Mouse (Mus musculus) G1E (cell line): ENCODE results near the gene Cct6b.

Experiments used
- CTCF ChIP-seq: IDR thresholded peaks from 2 replicates; pipeline ENCODE4 v1.5.1; 2012; ENCODE audit warnings: low read depth, low read length, inconsistent platforms, mixed read lengths
- POLR2AphosphoS5 ChIP-seq: IDR thresholded peaks from 2 replicates; pipeline ENCODE4 v1.6.1; 2012; ENCODE audit warnings: low read depth, low read length, inconsistent platforms; ENCODE audit not compliant: insufficient replicate concordance
- TAL1 ChIP-seq: conservative IDR thresholded peaks from 2 replicates; pipeline ENCODE4 v1.6.1; 2012; ENCODE audit warnings: low read depth, low read length, inconsistent platforms, mixed read lengths

DNA sequence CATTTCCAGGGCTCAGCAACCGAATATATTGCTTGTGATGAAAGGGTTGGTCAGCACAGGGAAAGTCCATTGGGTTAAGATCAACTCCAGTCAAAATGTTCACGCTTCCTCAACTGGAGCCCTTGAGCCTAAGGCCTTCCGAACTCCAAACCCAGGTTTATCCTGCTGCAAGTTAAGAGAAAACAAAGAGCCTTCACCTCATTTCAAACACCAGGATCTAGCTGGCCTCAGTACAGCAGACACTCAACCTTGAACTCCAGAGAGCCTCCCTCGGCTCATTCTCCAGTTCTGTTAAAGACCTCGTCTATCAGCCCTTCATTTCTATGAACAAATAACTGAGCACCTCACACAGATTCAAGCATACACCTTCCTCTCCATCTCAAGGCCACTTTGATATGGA, 16.0 kb upstream of the Cct6b start:
- TF ChIP-seq CTCF = no peak
- no peak for TF ChIP-seq TAL1
- TF ChIP-seq POLR2AphosphoS5 = no peak
